Mouse (Mus musculus): ENCODE data around the gene Wdr47. TPM values are rescaled to one million over a fixed set of nuclear protein-coding genes. Genes with fewer than 3 reads are reported as not detected.
A peak's percentile ranks its signal among the peaks of the same experiment; 100 is the strongest.
"Not testable (repeated sequence)": the region's sequence is repeated elsewhere in the genome, so short reads cannot be mapped to it uniquely, and the experiment has no call there.

Gene Wdr47
- total RNA-seq, 2 experiments from 2014 or later: 9.5 to 10.6 TPM

DNA sequence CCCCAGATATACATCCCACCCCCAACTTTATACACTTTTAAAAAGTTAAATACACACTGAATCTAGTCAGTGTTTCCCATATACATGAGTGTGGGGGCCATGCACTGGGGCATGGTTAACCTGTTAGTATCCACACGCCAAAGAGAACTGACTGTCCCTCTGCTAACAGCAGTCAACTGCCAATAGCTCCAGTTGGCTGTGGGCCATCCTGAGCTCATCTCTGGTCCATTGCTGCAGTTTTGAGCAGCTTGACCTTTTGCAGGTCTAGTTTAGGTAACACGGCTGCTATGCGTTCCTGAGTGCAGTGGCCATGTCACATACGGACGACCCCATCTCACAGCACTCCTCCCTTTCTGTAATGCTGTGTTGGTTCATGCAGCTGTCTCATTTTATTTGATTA is 43.7 kb downstream of the Wdr47 start:
- DNase-seq: no peak

DNA sequence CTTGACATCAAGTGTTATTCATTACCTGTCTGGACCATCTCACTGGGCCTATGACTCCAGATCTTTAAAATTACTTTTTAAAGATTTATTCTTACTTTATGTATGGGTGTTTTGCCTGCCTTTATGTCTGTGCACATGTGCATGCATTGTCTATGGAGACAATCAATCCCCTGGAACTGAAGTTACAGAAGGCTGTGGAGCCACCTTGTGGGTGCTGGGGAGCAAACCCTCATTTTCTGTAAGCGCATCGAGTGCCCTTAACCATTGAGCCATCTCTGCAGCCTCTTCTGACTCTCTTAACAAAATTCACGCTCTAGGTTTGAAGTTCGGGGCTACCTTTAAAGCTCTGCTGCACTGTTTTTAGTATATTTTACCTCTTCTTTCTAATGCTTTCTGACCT is 48.3 kb downstream of the Wdr47 start:
- no peak for DNase-seq

DNA sequence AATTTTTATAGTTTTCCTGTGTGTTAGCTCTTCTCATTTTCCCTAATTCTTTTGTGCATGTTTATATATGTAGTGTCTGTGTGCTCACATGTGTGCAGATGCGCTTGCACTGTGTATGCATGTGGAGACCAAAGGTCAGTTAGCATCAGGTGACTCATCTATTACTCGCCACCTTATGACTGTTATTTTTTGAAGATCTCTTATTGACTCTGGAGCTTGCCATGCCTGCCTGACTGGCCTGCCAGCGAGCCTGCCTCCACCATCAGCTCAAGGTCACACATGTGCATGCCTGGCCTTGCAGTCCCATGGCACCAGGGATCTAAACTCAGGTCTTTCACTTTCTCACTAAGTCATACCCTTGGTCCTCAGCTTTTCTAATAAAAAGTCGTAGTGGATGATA is 49.9 kb downstream of the Wdr47 start:
- no peak for DNase-seq

GRCm38 (mm10) chr3:108644856-108645255 is 53.8 kb downstream of the Wdr47 start:
- no peak for DNase-seq

- no peak for DNase-seq
These were observed 55.0 kb downstream of the Wdr47 start for GRCm38 (mm10) chr3:108646036-108646435.

DNA sequence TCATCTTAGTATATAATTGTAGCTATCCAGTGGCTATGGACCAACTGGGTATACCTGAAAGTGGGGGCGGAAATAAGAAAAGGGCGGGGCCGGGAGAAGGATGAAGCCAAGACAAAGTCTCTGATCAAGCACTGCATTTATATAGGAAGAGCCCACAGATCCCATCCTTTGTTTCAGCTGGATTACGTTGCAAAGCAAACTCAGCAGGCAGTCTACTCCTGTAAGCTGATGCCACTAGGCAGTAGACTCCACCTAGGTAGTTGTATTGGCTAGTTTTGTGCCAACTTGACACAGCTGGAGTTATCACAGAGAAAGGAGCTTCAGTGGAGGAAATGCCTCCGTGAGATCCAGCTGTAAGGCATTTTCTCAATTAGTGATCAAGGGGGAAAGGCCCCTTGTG is 56.6 kb downstream of the Wdr47 start:
- not testable (repeated sequence) for DNase-seq

DNA sequence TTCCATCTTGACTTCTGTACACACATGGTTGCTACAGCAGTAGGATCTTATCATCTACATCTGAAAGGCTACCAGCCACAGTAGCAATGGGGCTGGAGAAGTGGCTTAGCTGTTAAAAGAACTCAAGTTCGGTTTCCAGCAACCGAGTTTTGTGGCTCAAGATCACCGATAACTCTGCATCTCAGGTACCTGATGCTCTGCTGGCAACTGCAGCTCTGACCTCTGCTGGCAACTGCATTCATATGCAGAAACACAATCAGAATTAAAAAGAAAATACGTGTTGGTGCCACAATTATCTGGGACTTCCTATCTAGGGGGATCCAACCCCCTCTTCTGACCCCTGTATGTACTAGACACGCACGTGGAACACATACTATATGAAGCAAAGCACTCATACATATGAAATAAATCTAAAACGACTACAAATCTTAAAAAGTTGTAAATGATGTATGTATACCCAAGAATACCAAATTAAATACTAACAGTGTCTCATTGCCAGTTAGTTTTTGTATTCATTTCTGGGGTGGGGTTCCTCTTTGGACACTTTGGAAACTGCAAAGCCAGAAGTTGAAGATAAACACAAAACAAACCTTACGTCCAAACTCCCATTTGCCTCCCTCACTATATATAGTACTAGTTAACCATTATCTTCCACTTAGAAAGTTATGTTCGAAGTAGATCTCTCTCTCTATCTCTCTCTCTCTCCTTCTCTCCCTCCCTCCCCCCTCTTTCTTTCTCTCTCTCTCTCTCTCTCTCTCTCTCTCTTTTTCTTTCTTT is 62.0 kb downstream of the Wdr47 start:
- no peak for DNase-seq

DNA sequence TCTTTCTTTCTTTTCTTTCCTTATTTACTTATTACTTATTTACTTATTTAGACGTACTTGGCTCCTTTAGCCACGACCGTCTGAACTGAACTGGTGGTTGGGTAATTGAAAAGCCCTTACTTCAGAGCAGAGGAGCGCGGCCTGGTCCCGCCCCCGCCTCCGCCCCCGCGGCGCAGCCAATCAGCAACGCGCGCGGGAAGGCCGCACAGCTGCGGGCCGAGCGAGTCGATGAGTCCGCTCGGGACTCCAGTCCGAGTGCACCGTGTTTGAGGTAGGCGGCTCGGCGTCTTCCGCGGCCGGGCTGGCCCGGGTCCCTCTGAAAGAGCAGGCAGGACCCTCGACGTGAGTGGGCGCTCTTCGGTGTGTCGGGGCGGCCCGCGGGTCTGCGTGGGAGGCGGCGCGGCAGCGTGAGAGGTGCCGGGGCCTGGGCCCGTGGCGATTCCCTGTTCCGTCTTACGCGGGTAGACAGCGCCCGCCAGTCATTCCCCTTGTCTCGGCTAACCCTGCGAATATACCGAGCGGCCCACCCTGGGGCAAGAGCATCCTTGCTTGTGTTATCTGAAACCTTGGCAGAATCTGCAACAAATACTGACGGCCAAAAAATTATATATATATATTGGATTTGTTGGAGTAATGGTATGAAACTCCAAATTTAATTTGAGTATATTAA is 62.8 kb downstream of the Wdr47 start, which contains the start of gene Clcc1:
Clcc1 (plus strand) TSS at position 204 of the 670 bp plus-strand sequence.
- peak; percentile 96 to 98 for DNase-seq

- DNase-seq: peak in 1 of 2 experiments; percentile 14
These were observed 63.5 kb downstream of the Wdr47 start for GRCm38 (mm10) chr3:108654566-108654965.

DNA sequence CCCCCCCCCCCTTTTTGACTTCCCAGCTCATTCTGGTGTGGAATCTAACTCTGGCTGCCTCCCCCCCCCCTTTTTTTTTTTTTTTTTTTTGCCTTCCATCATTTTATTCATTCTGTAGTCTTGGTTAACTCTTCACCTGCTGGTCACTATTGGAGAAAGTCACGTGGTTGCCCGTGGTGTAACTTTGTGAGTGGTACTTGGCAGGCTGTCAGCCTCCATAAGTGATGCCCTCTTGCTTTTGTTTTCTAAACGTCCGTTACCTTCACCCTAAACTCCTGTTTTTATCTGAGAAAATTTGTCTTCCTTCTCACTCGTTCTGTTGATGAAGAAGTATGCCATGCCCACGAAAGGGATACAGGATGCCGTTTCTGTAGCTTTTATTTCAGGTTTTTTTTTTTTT is 64.4 kb downstream of the Wdr47 start:
- DNase-seq: no peak

- no peak for DNase-seq
These were observed 67.5 kb downstream of the Wdr47 start for GRCm38 (mm10) chr3:108658612-108659011.

DNA sequence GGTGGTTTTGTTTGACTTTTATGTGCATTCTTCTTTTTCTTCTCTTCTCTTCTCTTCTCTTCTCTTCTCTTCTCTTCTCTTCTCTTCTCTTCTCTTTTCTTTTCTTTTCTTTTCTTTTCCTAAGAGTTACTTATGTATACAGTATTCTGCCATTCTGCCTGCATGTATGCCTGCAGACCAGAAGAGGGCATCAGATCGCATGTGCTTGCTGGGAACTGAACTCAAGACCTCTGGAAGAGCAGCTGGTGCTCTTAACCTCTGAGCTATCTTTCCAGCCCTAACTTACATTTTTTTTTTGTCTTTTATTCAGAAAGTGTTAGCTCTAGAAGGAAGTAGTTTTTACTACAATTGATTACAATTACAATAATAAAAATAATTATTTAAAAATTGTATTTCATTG is 69.9 kb downstream of the Wdr47 start:
- DNase-seq: no peak

- DNase-seq: no peak
These were observed 85.5 kb downstream of the Wdr47 start for GRCm38 (mm10) chr3:108676616-108677015.

DNA sequence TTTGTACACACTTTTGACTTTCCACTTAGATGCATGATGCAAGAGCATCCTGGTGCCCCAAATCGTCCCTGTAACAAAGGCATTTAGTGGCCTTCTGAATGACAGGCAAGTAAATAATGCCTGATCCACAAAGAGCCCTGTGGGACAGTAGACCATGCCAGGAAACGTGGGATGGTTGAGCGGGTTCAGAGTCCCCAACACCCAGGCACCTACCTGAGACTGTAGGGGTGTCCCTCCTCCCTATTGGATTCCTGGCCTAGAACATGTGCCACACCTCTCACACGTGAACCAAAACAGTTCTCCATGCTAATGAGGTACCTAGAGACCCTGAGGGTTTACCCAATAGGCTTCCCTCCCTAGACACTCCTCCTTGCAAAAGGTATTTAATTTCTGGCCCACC is 89.9 kb downstream of the Wdr47 start:
- no peak for DNase-seq

GRCm38 (mm10) chr3:108683597-108683996 is 92.5 kb downstream of the Wdr47 start:
- DNase-seq: not testable (repeated sequence)

DNA sequence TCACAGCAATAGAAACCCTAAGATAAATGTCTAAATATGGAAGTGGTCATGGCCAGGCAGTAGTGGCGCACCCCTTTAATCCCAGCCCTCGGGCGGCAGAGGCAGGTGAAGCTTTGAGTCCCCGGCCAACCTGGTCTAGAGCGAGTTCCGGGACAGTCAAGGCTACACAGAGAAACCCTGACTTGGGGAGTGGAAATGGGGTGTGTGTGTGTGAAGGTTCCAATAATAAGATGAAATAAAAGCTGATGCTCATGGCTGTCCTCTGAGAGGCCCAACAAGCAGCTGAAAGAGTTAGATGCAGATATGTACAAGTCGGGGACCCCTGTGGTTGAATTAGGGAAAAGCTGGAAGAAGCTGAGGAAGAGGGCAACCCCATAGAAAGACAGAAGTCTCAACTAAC is 94.6 kb downstream of the Wdr47 start:
- DNase-seq: no peak

DNA sequence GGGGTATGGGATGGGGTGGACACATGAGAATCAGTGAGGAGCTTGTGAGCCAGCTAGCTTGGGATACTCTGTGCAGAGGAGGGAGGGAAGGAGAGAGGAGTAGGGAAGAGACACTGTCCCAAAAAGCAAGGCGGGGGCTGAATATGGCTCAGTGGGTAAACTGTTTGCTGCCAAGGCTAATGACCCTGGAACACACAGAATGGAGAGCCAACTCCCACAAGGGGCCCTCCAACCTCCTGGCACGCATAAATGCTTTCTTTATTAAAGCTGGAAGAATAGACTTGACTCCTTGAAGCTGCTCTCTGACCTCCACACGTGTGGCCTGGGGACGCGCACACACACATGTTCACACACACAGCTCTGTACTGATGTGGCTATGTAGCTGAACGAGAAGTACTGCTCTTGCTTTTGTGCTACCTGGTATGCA is 97.9 kb downstream of the Wdr47 start:
- peak in 1 of 2 experiments; percentile 2 for DNase-seq

DNA sequence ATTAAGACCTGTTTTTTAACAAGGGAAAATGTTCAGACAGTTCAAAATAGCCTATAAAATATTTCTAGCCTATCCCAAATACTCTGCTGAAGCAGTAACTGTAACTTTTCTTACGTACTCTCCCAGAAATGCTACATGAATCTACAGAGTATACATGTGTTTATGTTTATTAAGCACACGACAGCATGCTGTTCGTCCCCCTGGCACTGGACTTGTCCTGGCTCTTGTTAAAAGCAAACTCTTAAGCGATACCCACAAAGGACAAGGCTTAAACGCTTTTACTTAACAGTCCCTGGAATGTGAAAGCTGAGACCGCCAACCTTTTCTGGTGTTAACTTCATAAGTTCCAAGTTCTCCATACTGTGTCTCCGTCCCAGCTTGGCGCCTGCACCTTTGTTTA is 98.4 kb downstream of the Wdr47 start:
- DNase-seq: no peak

- DNase-seq: peak in 1 of 2 experiments; percentile 2
These were observed 98.9 kb downstream of the Wdr47 start for GRCm38 (mm10) chr3:108689979-108690378.

DNA sequence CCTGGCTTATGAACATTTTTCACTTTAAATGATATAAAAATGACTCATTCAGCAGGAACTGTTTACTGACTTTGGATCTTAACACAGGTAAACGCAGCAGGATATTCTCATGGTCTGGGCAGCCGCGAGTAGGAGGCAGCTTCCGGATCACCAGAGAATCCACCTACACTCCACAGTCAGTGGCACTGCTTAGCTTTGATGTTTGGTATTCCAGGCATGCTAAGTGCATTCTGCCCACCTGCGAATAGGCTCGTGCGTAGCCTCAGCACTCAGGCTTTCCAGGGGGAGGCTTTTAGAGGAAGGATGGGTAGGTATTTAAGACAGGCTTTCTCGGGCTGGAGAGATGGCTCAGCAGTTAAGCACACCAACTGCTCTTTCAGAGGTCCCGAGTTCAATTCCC is 103.2 kb downstream of the Wdr47 start:
- DNase-seq: no peak
